Mouse (Mus musculus) lung, adult 2 months (tissue): Measurements from ENCODE around the gene Cd40. TPM values are rescaled to one million over a fixed set of nuclear protein-coding genes. Genes with fewer than 3 reads are reported as not detected.
A peak's percentile ranks its signal among the peaks of the same experiment; 100 is the strongest.

ENCODE experiments used
- DNase-seq: peaks from one replicate; pipeline ENCODE4 v3.0.0; 2022
- H3K4me1 ChIP-seq: fragments of 200-500 bp; 2 replicates; pipeline ENCODE4 v1.6.1; 2011; ENCODE audit warnings: low read length; ENCODE audit not compliant: control insufficient read depth, insufficient read depth
- H3K4me3 ChIP-seq: fragments of 200-500 bp; replicated peaks from 2 replicates; pipeline ENCODE3; 2011; ENCODE audit warnings: low read depth, mild to moderate bottlenecking, control low read depth, low read length; ENCODE audit errors: extremely low read depth
- CTCF ChIP-seq: fragments of 200-500 bp; IDR thresholded peaks from 2 replicates; pipeline ENCODE4 v1.5.1; 2011; ENCODE audit warnings: mild to moderate bottlenecking, low read length, control low read depth; ENCODE audit not compliant: insufficient read depth
- POLR2A ChIP-seq: fragments of 200-500 bp; IDR thresholded peaks from 2 replicates; pipeline ENCODE4 v1.6.1; 2011; ENCODE audit warnings: low read depth, mild to moderate bottlenecking, control low read depth, low read length, borderline replicate concordance; ENCODE audit errors: extremely low read depth
- WGBS: fragments of 180-500 bp; shearing (Covaris S2); methylation state at CpG from one replicate; pipeline ENCODE4 v1.1.7; 2018; 5-methylcytosine and 5-hydroxymethylcytosine counted together
- polyA plus RNA-seq: library from polyadenylated mRNA; depleted of rRNA; stranded (reverse); fragments of >200 nt; gene quantifications from 2 replicates; pipeline ENCODE4 v1.2.3, GENCODE M21; 2012

The Cd40 gene
- polyA plus RNA-seq, 1 experiment: 51.7 TPM

- Histone ChIP-seq H3K4me1 (peaks cover 5% of the 10 kb centered on the region), H3K4me3 (peak overlapping the region; percentile 44)
- 34% methylated on average over 6 of the region's 6 CpGs for WGBS
- DNase-seq: no peak
- TF ChIP-seq CTCF: no peak
- no peak for TF ChIP-seq POLR2A
These were observed 22.1 kb upstream of the Cd40 start for GRCm38 (mm10) chr2:165033306-165033705.

GRCm38 (mm10) chr2:165034131-165035057 lies 21.0 kb upstream of the Cd40 start, which contains the start of gene Ncoa5:
TSS of gene Ncoa5 (minus strand) at chr2:165034867.
- Histone ChIP-seq H3K4me3 (peak within 1 kb of the TSS; percentile 97), H3K4me1 (peaks cover 5% of the 10 kb centered on the region)
- DNase-seq: peak; percentile 98
- WGBS: under 1% methylated on average over 103 of the region's 111 CpGs
- TF ChIP-seq POLR2A: peak; percentile 64; the same call in 1 of the 2 replicates
- no peak for TF ChIP-seq CTCF

- TF ChIP-seq CTCF (no peak), POLR2A (no peak)
These were observed 20.4 kb upstream of the Cd40 start for GRCm38 (mm10) chr2:165035058-165035431.

DNA sequence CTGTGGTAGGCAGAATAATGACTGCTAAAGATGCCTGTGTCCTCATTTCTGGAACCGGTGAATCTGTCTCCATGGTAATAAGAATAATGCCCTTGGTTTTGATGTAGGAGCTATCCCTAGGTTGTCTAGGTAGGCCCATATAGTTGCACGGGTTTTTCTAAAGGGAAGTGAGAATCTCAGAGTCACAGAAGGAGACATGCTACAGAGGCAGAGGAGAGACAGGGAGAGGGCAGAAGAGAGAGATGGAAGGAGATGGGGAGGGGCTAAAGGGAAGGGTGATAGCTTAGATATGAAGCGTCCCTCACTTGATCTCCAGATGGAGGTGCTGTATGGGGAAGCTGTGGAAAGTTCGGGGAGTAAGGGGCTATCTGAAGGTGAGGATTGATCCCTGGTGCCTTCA lies 18.0 kb upstream of the Cd40 start:
- no peak for TF ChIP-seq CTCF
- TF ChIP-seq POLR2A: no peak
- H3K4me1 ChIP-seq: peaks cover 5% of the 10 kb centered on the region
- no peak overlapping the region for H3K4me3 ChIP-seq
- DNase-seq: no peak
- WGBS: 55% methylated on average over 4 of the region's 4 CpGs

More at GRCm38 (mm10) chr2:165035058-165035431, 20.4 kb upstream of the Cd40 start:
- Histone ChIP-seq H3K4me1 (peaks cover 5% of the 10 kb centered on the region), H3K4me3 (no peak overlapping the region)
- WGBS: 53% methylated on average over 5 of the region's 5 CpGs
- DNase-seq: no peak

DNA sequence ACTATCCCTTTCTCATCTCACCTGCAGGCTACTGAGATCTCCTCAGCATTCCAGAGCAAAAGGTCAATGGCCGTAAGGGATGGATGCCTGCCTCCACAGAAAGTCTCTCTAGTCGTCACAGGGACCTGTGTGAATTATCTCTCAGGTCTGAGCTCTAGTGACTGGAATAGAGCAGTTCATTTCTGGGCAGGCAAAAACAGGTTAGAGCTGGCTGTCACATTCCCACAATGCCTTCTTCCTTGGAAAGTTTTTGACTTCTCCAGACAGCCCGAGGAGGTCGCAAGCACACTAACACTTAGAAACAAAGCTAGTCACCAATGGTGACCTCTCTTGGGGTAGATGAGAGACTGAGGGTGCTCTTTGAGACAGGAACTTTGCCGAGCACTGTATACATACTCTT lies 13.3 kb upstream of the Cd40 start:
- TF ChIP-seq POLR2A: no peak
- TF ChIP-seq CTCF: no peak
- Histone ChIP-seq H3K4me3 (no peak overlapping the region), H3K4me1 (no peaks in the 10 kb centered on the region)
- WGBS: 74% methylated on average over 5 of the region's 5 CpGs
- DNase-seq: no peak

- no peak for DNase-seq
- H3K4me3 ChIP-seq: no peak overlapping the region
- no peaks in the 10 kb centered on the region for H3K4me1 ChIP-seq
- TF ChIP-seq CTCF: no peak
- no peak for TF ChIP-seq POLR2A
- WGBS: 13% methylated on average over 17 of the region's 17 CpGs
These were observed 12.3 kb upstream of the Cd40 start for GRCm38 (mm10) chr2:165043090-165043636.

GRCm38 (mm10) chr2:165043729-165044128 lies 11.7 kb upstream of the Cd40 start:
- TF ChIP-seq CTCF (no peak), POLR2A (no peak)
- no peaks in the 10 kb centered on the region for H3K4me1 ChIP-seq
- no peak for DNase-seq
- WGBS: 65% methylated on average over 2 of the region's 2 CpGs
- H3K4me3 ChIP-seq: no peak overlapping the region

DNA sequence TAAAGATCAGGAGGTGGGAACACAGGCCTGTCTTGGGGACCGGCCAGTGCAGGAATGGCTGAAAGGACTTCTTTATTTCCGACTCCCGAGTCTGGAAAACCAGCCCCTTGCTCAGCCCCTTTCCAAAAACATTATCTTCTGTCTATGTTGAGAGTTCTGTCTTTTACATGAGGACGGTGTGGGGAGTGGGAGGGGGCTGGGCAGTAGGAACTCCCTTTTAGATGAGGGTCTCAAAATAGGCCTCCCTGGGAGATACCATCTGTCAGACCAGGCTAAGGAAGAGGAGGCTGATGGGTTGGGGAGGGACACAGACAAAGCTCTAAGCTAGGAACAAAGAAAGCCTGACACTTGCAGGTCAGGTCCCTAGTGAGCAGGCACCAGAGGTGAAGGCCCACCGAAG lies 6.4 kb upstream of the Cd40 start:
- TF ChIP-seq CTCF (no peak), POLR2A (no peak)
- DNase-seq: no peak
- Histone ChIP-seq H3K4me1 (no peaks in the 10 kb centered on the region), H3K4me3 (no peak overlapping the region)
- 61% methylated on average over 5 of the region's 5 CpGs for WGBS

DNA sequence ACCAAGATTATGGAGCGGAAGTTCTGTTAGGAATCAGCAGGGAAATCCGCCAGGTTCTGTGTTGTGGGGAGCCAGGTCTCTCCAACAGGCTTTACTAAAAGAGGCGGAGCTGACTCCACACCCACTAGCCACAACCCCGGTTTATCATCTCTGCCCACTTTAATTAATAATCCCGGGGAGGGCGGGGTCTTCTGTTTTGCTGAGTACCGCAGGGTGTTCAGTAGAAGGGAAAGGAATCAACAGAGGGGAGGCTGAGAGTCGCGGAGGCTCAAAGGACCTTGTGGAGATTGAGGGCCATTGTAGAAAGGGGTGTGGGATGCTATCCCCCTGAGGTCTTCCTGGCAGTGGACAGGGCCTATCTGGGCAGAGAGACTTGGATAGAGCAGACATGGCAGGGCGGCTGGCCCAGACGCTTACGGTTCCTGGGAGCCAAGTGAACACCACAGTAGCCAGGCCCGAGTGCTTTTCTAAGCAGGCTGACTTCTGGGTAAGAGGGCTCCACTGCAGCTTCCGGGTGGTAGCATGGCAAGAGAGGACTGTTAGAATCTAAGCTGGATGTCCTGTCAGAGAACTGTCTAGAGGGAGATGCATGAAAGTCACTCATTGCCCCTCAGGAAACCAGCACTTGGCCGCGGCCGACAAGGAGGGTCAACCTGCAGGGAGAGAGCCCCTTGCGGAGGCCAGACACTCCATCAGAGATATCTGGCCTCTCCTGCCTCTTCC lies 4.4 kb upstream of the Cd40 start:
- no peak overlapping the region for H3K4me3 ChIP-seq
- no peak for DNase-seq
- no peak for TF ChIP-seq POLR2A
- TF ChIP-seq CTCF: no peak
- no peaks in the 10 kb centered on the region for H3K4me1 ChIP-seq
- WGBS: 68% methylated on average over 18 of the region's 18 CpGs

GRCm38 (mm10) chr2:165051566-165051965 lies 3.9 kb upstream of the Cd40 start:
- Histone ChIP-seq H3K4me1 (peaks cover under 1% of the 10 kb centered on the region; the same call in 1 of the 2 replicates), H3K4me3 (no peak overlapping the region)
- DNase-seq: no peak
- TF ChIP-seq POLR2A (no peak), CTCF (no peak)
- 25% methylated on average over 11 of the region's 11 CpGs for WGBS
